In genomic region chr17:10488873-10489272, GRCm38 (mm10) we compare ENCODE assay signal across 17 mouse cellular contexts.
"Had no signal": no experiment of that assay in that cellular context is flagged by ENCODE, and none has a peak within 500 bp of the region (broad histone marks: within the 10 kb centered on the region; RNA-seq: fewer than 3 reads in every experiment).

No protein-coding gene starts in this region.

- H3K4me1 ChIP-seq: megakaryocyte, embryonic 14.5 days had no signal

- H3K27me3 ChIP-seq: limb, embryonic 12.5 days; liver, embryonic 13.5 days; neural tube, embryonic 12.5 days had no signal

- H3K36me3 ChIP-seq: limb, embryonic 12.5 days; liver, embryonic 13.5 days; neural tube, embryonic 12.5 days had no signal

- H3K9ac ChIP-seq: limb, embryonic 12.5 days; liver, embryonic 13.5 days; liver, postnatal 0 days; neural tube, embryonic 12.5 days had no signal

- DNase-seq: kidney, adult 8-10 months; kidney, postnatal 25 days; liver; liver, embryonic 13.5 days; liver, postnatal 0 days; midbrain, embryonic 14.5 days; retina, postnatal 1 day; right cerebral cortex, postnatal 4 days; spleen, adult 18-20 months; thymus, adult 18-20 months; thymus, postnatal 14 days had no signal

- H3K27ac ChIP-seq: limb, embryonic 12.5 days; liver, embryonic 13.5 days; macrophage; neural tube, embryonic 12.5 days had no signal

- H3K4me3 ChIP-seq: limb, embryonic 12.5 days; liver, embryonic 13.5 days; megakaryocyte, embryonic 14.5 days; myocyte; neural tube, embryonic 12.5 days had no signal

- H3K9me3 ChIP-seq: limb, embryonic 12.5 days; liver, embryonic 13.5 days; megakaryocyte, embryonic 14.5 days; neural tube, embryonic 12.5 days had no signal

- H3K4me2 ChIP-seq: limb, embryonic 12.5 days; liver, embryonic 13.5 days; neural tube, embryonic 12.5 days had no signal

- ATAC-seq: intestine, postnatal 0 days; liver, postnatal 0 days had no signal
